Mouse (Mus musculus) gastrocnemius, postnatal 10 days (tissue): ENCODE data around the gene Sall2. TPM values are rescaled to one million over a fixed set of nuclear protein-coding genes. Genes with fewer than 3 reads are reported as not detected.
"Not testable (repeated sequence)": the region's sequence is repeated elsewhere in the genome, so short reads cannot be mapped to it uniquely, and the experiment has no call there.

ENCODE experiments used
- DNase-seq: peaks from one replicate; pipeline ENCODE4 v3.0.0; 2021; ENCODE audit warnings: mixed read lengths
- long read RNA-seq, 2 experiments: library from polyadenylated mRNA; stranded (forward); transcript quantifications; one replicate each; pipeline ENCODE4 v2.0.0; 2021
- total RNA-seq, 2 experiments: library from RNA; stranded (reverse); gene quantifications; 2 replicates each; pipeline ENCODE4 v1.2.3; 2021

Gene Sall2
- total RNA-seq: 1 to 10 TPM; 3.1 to 5.0 TPM
- long read RNA-seq, experiment 1, full-length matches to known transcripts: 1 of 3 reads
- long read RNA-seq, experiment 1, partial matches to known transcripts: 0 of 3 reads
- long read RNA-seq, experiment 1, other reads (novel, unspliced or antisense): 2 of 3 reads
- long read RNA-seq, experiment 2, full-length matches to known transcripts: 1 of 2 reads
- long read RNA-seq, experiment 2, partial matches to known transcripts: 0 of 2 reads
- long read RNA-seq, experiment 2, other reads (novel, unspliced or antisense): 1 of 2 reads

DNA sequence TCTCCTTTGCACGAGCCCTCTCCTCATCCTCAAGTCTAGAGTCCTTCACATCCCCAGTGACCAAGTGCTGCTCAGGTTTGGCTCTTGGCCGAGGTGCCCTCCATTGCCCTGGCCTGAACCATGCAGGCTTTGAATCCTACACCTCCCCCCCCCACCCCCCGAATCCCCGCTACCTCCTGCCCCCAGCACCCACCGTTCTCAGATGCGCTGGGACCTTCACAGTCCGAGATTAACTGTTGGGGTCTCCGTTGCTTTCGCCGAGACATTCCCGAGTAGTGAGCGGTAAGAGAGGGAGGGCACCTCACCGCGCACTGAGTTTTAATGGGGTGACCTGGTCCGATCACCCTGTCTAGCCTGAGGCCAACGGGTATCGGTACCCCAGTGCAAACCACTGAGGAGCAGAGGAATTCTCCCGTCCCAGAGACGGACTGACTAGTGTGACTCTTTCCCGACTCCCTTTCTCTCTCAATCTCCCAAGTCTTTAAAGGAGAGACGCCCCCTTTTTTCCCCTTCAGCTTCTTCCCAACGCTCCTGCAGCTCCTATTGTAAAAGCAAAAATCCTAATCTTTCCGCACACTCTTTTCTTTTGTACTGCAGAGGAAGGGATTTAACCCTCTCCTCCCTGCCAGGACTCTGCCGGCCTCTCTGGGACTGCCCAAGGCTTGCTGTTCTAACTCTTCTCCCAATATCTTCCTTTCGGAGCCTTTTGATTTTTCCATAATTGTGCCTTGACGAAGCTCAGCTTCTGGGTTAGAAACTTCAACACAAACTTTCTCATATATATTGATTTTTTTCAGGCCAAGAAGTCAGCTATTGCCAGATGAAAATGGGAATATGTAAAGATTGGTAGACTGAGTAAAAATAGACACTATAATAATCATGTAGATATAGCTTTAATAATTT, at the start of gene Sall2:
TSS of gene Sall2 (minus strand) at position 853 of the 903 bp plus-strand sequence.
- no peak for DNase-seq

- no peak for DNase-seq
These were observed 40.2 kb upstream of the Sall2 start for GRCm38 (mm10) chr14:52368741-52369140.

GRCm38 (mm10) chr14:52356308-52356707, 27.7 kb upstream of the Sall2 start, which contains the start of gene Olfr1513:
Gene Olfr1513, minus strand, starts transcription at chr14:52356408.
- DNase-seq: no peak

DNA sequence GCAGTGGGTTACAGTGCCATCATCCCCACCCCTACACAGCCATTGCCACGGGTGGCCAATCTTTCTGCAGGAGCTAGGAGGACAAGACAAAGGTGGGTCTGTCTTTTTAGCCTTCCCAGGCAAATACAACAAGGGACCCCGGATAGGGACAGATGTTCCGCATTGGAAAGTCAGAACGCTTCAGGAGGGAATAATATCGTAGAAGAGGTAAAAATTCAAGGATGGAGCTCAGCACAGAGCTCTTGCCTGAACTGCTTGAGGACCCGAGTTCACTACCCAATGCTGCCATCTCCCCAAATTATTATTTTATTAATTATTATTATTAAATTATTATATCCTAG, 10.9 kb upstream of the Sall2 start:
- DNase-seq: no peak

GRCm38 (mm10) chr14:52338751-52339511, 10.4 kb upstream of the Sall2 start:
- DNase-seq: peak; percentile 50

- no peak for DNase-seq
These were observed 3.6 kb upstream of the Sall2 start for GRCm38 (mm10) chr14:52332171-52332570.

DNA sequence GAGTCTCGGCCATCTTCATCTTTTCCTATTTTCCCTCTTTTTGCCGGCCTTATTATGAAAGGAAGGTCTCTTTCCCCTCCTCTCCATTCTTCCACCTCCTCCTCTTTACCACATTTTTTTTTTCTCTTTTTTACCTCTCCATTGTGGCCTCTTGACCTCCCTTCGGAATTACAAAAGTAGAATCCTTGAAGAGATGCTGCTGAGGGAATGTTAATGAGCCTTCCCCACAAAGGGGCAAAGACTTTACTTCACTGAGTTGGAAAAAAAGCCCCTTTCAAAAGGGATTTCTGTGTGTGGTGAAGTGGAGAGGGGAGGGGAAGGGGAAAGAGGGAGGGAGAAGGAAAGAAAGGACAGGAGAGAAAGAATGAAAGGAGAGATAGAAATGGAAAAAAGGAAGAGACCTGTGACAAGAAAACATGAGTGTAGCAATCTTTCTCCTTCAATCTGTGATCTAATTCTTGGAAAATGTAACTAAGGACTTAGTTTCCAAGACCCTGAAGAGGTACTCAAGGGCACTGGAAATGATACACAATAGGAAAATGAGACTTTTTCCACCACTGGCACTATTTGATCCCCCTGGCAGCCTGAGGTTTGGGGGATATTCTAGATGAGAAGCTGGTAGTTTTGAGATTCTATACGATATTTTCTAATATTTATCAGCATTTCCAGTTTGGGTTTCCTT, 2.6 kb upstream of the Sall2 start:
- DNase-seq: no peak

GRCm38 (mm10) chr14:52327375-52327901, 1.1 kb downstream of the Sall2 start:
- no peak for DNase-seq

GRCm38 (mm10) chr14:52325890-52326289, 2.7 kb downstream of the Sall2 start:
- no peak for DNase-seq

GRCm38 (mm10) chr14:52319361-52319760, 9.2 kb downstream of the Sall2 start:
- no peak for DNase-seq

GRCm38 (mm10) chr14:52316441-52317225, 11.9 kb downstream of the Sall2 start:
- DNase-seq: peak; percentile 18

- DNase-seq: peak; percentile 64
These were observed 12.6 kb downstream of the Sall2 start for GRCm38 (mm10) chr14:52315792-52316440.

GRCm38 (mm10) chr14:52315283-52315780, 13.2 kb downstream of the Sall2 start:
- DNase-seq: no peak

DNA sequence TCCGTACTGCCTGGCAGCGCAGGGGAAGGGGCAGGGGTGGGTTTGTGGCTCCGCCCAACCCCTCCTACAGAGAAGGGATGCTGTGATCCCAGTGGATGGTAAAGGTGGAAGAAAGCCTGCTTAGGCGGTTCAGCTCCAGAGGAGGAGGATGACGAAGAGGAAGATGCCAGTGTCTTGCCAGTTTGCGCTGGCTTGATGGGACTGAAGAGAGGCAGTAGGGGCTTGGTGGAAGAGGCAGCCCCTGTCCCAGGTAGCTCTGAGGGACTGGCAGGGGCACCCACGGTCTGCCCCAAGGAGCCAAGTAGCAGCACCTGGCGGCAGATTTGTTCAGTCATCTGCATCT, 13.8 kb downstream of the Sall2 start:
- no peak for DNase-seq

DNA sequence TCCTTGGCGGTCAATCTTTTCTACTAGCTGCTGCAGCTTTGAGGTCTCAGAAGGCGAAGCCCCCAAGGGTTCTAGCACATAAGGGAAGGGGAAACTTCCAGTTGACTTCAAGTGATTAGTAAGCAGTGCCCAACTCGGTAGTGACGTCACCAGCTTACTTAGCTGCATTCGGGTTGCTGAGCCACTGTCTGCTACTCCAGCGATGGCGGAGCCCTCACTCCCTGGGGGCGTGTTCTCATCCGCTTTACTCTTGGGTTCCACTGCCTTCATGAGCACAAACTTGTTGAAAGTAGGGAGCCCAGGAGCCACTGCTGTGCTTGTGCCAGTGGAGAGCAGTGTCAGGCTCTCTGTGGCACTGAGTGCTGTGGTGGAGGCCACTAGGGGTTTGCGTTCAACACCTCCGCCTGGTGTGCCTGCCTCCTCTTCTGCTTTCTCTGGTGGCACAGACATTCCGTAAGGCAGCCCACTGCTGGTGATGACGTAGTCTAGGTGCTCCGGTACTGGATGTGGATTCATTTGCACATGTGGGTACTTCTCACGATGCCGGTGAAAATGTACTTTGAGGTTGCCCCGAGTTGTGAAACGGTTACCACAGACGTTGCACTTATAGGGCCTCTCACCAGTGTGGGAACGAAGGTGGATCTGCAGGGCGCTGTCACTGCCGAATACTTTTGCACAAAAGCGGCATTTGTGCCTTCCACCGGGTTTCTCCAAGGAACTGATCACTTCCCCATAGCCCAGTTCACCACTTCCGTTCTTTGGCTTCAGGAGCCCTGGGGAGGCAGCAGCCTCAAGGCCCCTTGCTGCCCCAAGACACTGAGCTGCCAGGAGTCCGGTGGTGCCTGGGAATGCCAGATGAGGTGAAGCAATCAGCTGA, 14.4 kb downstream of the Sall2 start:
- DNase-seq: peak; percentile 8

- no peak for DNase-seq
These were observed 17.7 kb downstream of the Sall2 start for GRCm38 (mm10) chr14:52310906-52311305.

DNA sequence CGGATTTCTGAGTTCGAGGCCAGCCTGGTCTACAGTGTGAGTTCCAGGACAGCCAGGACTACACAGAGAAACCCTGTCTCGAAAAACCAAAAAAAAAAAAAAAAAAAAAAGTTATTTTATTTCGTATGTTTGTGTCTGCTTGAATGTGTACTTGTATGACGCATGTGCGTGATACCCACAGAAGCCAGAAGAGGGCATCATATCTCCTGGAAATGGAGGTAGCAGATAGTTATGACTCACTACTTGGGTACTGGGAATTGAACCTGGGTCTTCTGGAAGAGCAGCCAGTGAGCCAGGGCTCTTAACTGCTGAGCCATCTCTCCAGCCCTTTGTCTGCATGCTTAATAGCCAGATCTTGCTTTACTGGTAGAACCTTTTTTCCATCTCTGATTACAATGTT, 18.2 kb downstream of the Sall2 start:
- DNase-seq: not testable (repeated sequence)

- no peak for DNase-seq
These were observed 22.5 kb downstream of the Sall2 start for GRCm38 (mm10) chr14:52306100-52306499.

GRCm38 (mm10) chr14:52304644-52305271, 23.8 kb downstream of the Sall2 start, which contains the start of gene Mettl3:
Gene Mettl3, minus strand, starts transcription at chr14:52305128.
- peak; percentile 87 for DNase-seq
